Mouse (Mus musculus) megakaryocyte, adult 5-6 weeks (primary cell): ENCODE measurements around the gene B4galt4. TPM values are rescaled to one million over a fixed set of nuclear protein-coding genes. Genes with fewer than 3 reads are reported as not detected.

ENCODE experiments used
- total RNA-seq, 2 experiments: library from RNA; stranded (forward) in 1 of 2; stranded (reverse) in 1 of 2; fragments of 153-499, 151-499 nt in 1 of 2; fragments of 221-1000, 200-1000 nt in 1 of 2; gene quantifications; 2 replicates each; pipeline versions ENCODE4 v1.2.3 to v1.2.4; 2015 to 2017

The B4galt4 gene
- total RNA-seq, 2 experiments from 2014 or later = 12.2 to 26.2 TPM

Other genes with a start within 250 kb of the B4galt4 start
- 5.3 and 9.3 TPM in 2 replicates for gene Timmdc1, start 219.6 kb upstream of the B4galt4 start, total RNA-seq (2015)
- 19.0 and 19.9 TPM in 2 replicates for gene Timmdc1, start 219.6 kb upstream of the B4galt4 start, total RNA-seq (2017)
- 25.0 and 29.4 TPM in 2 replicates for gene Poglut1, start 192.0 kb upstream of the B4galt4 start, total RNA-seq (2015)
- 13.5 and 15.4 TPM in 2 replicates for gene Poglut1, start 192.0 kb upstream of the B4galt4 start, total RNA-seq (2017)
- gene Tmem39a, start 183.6 kb upstream of the B4galt4 start, total RNA-seq (2015) = 67.1 and 67.2 TPM in 2 replicates
- 32.1 and 32.5 TPM in 2 replicates for gene Tmem39a, start 183.6 kb upstream of the B4galt4 start, total RNA-seq (2017)
- 20.4 and 21.4 TPM in 2 replicates for gene Arhgap31, start 29.0 kb upstream of the B4galt4 start, total RNA-seq (2015)
- 10.0 and 14.6 TPM in 2 replicates for gene Arhgap31, start 29.0 kb upstream of the B4galt4 start, total RNA-seq (2017)
- 1.0 and 1.3 TPM in 2 replicates for gene Upk1b, start 58.1 kb downstream of the B4galt4 start, total RNA-seq (2015)
- gene Upk1b, start 58.1 kb downstream of the B4galt4 start, total RNA-seq (2017) = 1.2 and 1.7 TPM in 2 replicates
- not detected in 2 replicates for gene 4930435E12Rik, start 86.5 kb downstream of the B4galt4 start, total RNA-seq (2015)
- not detected in 2 replicates for gene 4930435E12Rik, start 86.5 kb downstream of the B4galt4 start, total RNA-seq (2017)
- not detected in 2 replicates for gene Igsf11, start 150.4 kb downstream of the B4galt4 start, total RNA-seq (2015)
- gene Igsf11, start 150.4 kb downstream of the B4galt4 start, total RNA-seq (2017) = not detected in 2 replicates